Mouse (Mus musculus): ENCODE results near the gene Hoga1.

DNA sequence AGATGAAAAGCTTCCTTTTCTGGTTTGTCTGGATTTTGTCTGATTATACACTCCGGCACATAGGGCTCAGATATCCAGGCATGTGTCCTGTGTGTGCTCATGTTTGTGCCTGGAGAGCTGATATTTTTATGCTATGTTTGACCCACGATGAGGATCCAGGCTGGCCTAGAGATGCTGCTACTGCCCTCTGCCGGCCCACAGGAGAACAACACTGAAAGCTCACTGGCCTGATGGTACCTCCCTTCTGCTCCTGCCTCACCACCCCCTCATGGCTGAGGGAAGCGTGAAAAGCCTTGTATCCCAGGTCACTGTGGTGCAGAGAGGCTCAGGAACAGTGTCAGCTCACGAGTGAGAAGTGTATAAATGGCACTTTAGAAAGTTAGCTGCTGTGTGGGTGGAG, 19.3 kb upstream of the Hoga1 start:
- TF ChIP-seq GATA1 (IDR thresholded peaks at IDR 0.05; ENCODE audit: borderline replicate concordance, low read length) (no peak), FLI1 (IDR thresholded peaks at IDR 0.05; ENCODE audit: low read length) (no peak)
